Mouse (Mus musculus) kidney, embryonic 14.5 days (tissue): Measurements from ENCODE around the gene Dirc2. TPM values are rescaled to one million over a fixed set of nuclear protein-coding genes. Genes with fewer than 3 reads are reported as not detected.

Experiments used
- ATAC-seq: fragments of 200-750 bp; cut with Nextera tagmentation; 2 replicates; pipeline ENCODE4 v1.8.0; 2017; ENCODE audit warnings: moderate number of reproducible peaks, mild to moderate bottlenecking, moderate TSS enrichment, moderate library complexity; ENCODE audit not compliant: low FRiP score, low TSS enrichment
- H3K27ac ChIP-seq: fragments of 300-500 bp; sonication (generic); 2 replicates; pipeline ENCODE4 v1.5.1; 2014; ENCODE audit warnings: low read depth, mild to moderate bottlenecking, low read length, moderate library complexity, mixed read lengths
- H3K27me3 ChIP-seq: fragments of 300-500 bp; sonication (generic); 2 replicates; pipeline ENCODE4 v1.6.1; 2014; ENCODE audit warnings: mild to moderate bottlenecking, low read length; ENCODE audit not compliant: control insufficient read depth, insufficient read depth
- H3K36me3 ChIP-seq: fragments of 300-500 bp; sonication (generic); 2 replicates; pipeline ENCODE4 v1.6.1; 2014; ENCODE audit warnings: low read length, mixed read lengths; ENCODE audit not compliant: control insufficient read depth, insufficient read depth
- H3K4me1 ChIP-seq: fragments of 300-500 bp; sonication (generic); 2 replicates; pipeline ENCODE4 v1.6.1; 2014; ENCODE audit warnings: low read length, mixed read lengths; ENCODE audit not compliant: control insufficient read depth, insufficient read depth
- H3K4me2 ChIP-seq: fragments of 300-500 bp; sonication (generic); replicated peaks from 2 replicates; pipeline ENCODE4 v1.6.1; 2014; ENCODE audit warnings: low read depth, mild to moderate bottlenecking, low read length
- H3K4me3 ChIP-seq: fragments of 300-500 bp; sonication (generic); 2 replicates; pipeline ENCODE4 v1.5.1; 2014; ENCODE audit warnings: mild to moderate bottlenecking, low read length
- H3K9ac ChIP-seq: fragments of 300-500 bp; sonication (generic); 2 replicates; pipeline ENCODE4 v1.6.1; 2014; ENCODE audit warnings: low read depth, mild to moderate bottlenecking, low read length, moderate library complexity
- H3K9me3 ChIP-seq: fragments of 300-500 bp; sonication (generic); 2 replicates; pipeline ENCODE4 v1.6.1; 2016; ENCODE audit warnings: low read length; ENCODE audit not compliant: control insufficient read depth
- WGBS: fragments of 180-500 bp; shearing (Covaris S2); extraction: QIAGEN DNeasy Blood & Tissue Kit; methylation state at CpG from one replicate; pipeline ENCODE4 v1.1.7; 2014; 5-methylcytosine and 5-hydroxymethylcytosine counted together
- polyA plus RNA-seq: library from polyadenylated mRNA; unstranded; fragments of >200 nt; fragmentation: Nextera tagmentation; extraction: Ambion mirVana; gene quantifications from 2 replicates; pipeline ENCODE4 v1.2.1, GENCODE M21; 2014

The Dirc2 gene
- polyA plus RNA-seq, 1 experiment from 2014 or later = 17.9 TPM

GRCm38 (mm10) chr16:35751841-35752240 is 17.3 kb downstream of the Dirc2 start:
- Histone ChIP-seq H3K4me1 (no peaks in the 10 kb centered on the region), H3K9ac (no peak overlapping the region), H3K4me2 (no peak overlapping the region), H3K4me3 (no peak overlapping the region), H3K36me3 (no peaks in the 10 kb centered on the region), H3K9me3 (no peaks in the 10 kb centered on the region), H3K27ac (no peak overlapping the region), H3K27me3 (no peaks in the 10 kb centered on the region)
- ATAC-seq = no peak
- 86% methylated on average over 4 of the region's 4 CpGs for WGBS

GRCm38 (mm10) chr16:35749385-35749784 is 19.8 kb downstream of the Dirc2 start:
- no peak overlapping the region for H3K27ac ChIP-seq
- 60% methylated on average over 7 of the region's 7 CpGs for WGBS
- no peak overlapping the region for H3K4me3 ChIP-seq
- H3K27me3 ChIP-seq = no peaks in the 10 kb centered on the region
- no peak overlapping the region for H3K4me2 ChIP-seq
- no peaks in the 10 kb centered on the region for H3K36me3 ChIP-seq
- H3K9me3 ChIP-seq = no peaks in the 10 kb centered on the region
- no peak overlapping the region for H3K9ac ChIP-seq
- no peak for ATAC-seq
- no peaks in the 10 kb centered on the region for H3K4me1 ChIP-seq

- Histone ChIP-seq H3K9me3 (no peaks in the 10 kb centered on the region), H3K36me3 (no peaks in the 10 kb centered on the region), H3K9ac (no peak overlapping the region), H3K27me3 (no peaks in the 10 kb centered on the region), H3K4me1 (no peaks in the 10 kb centered on the region), H3K4me2 (no peak overlapping the region), H3K27ac (no peak overlapping the region), H3K4me3 (no peak overlapping the region)
- 59% methylated on average over 7 of the region's 7 CpGs for WGBS
- no peak for ATAC-seq
Observed at GRCm38 (mm10) chr16:35748237-35748603, 20.9 kb downstream of the Dirc2 start.

GRCm38 (mm10) chr16:35747417-35748236 is 21.5 kb downstream of the Dirc2 start:
- H3K9me3 ChIP-seq = no peaks in the 10 kb centered on the region
- no peaks in the 10 kb centered on the region for H3K36me3 ChIP-seq
- H3K9ac ChIP-seq = no peak overlapping the region
- WGBS = 76% methylated on average over 9 of the region's 9 CpGs
- no peak overlapping the region for H3K4me2 ChIP-seq
- no peak overlapping the region for H3K4me3 ChIP-seq
- H3K27ac ChIP-seq = no peak overlapping the region
- ATAC-seq = no peak
- no peaks in the 10 kb centered on the region for H3K4me1 ChIP-seq
- H3K27me3 ChIP-seq = no peaks in the 10 kb centered on the region

GRCm38 (mm10) chr16:35742251-35742937 is 26.8 kb downstream of the Dirc2 start:
- no peaks in the 10 kb centered on the region for H3K4me1 ChIP-seq
- 85% methylated on average over 12 of the region's 12 CpGs for WGBS
- H3K4me3 ChIP-seq = no peak overlapping the region
- no peaks in the 10 kb centered on the region for H3K9me3 ChIP-seq
- no peak overlapping the region for H3K4me2 ChIP-seq
- ATAC-seq = no peak
- no peak overlapping the region for H3K9ac ChIP-seq
- no peaks in the 10 kb centered on the region for H3K27me3 ChIP-seq
- H3K27ac ChIP-seq = no peak overlapping the region
- H3K36me3 ChIP-seq = no peaks in the 10 kb centered on the region

- Histone ChIP-seq H3K4me2 (no peak overlapping the region), H3K9me3 (no peaks in the 10 kb centered on the region), H3K27ac (no peak overlapping the region), H3K4me1 (no peaks in the 10 kb centered on the region), H3K36me3 (no peaks in the 10 kb centered on the region), H3K4me3 (no peak overlapping the region), H3K27me3 (no peaks in the 10 kb centered on the region), H3K9ac (no peak overlapping the region)
- ATAC-seq = no peak
- 92% methylated on average over 5 of the region's 5 CpGs for WGBS
Observed at GRCm38 (mm10) chr16:35741621-35742020, 27.5 kb downstream of the Dirc2 start.

- Histone ChIP-seq H3K9me3 (no peaks in the 10 kb centered on the region), H3K4me3 (no peak overlapping the region), H3K27ac (no peak overlapping the region), H3K4me2 (no peak overlapping the region), H3K4me1 (no peaks in the 10 kb centered on the region), H3K36me3 (no peaks in the 10 kb centered on the region), H3K27me3 (no peaks in the 10 kb centered on the region), H3K9ac (no peak overlapping the region)
- WGBS = 86% methylated on average over 6 of the region's 6 CpGs
- no peak for ATAC-seq
Observed at GRCm38 (mm10) chr16:35740943-35741342, 28.2 kb downstream of the Dirc2 start.

GRCm38 (mm10) chr16:35740357-35740756 is 28.8 kb downstream of the Dirc2 start:
- no peaks in the 10 kb centered on the region for H3K4me1 ChIP-seq
- H3K36me3 ChIP-seq = no peaks in the 10 kb centered on the region
- H3K4me2 ChIP-seq = no peak overlapping the region
- H3K4me3 ChIP-seq = no peak overlapping the region
- no peak overlapping the region for H3K27ac ChIP-seq
- WGBS = 85% methylated on average over 12 of the region's 12 CpGs
- ATAC-seq = no peak
- no peaks in the 10 kb centered on the region for H3K9me3 ChIP-seq
- no peak overlapping the region for H3K9ac ChIP-seq
- H3K27me3 ChIP-seq = no peaks in the 10 kb centered on the region

- WGBS = 60% methylated on average over 1 of the region's 1 CpGs
- ATAC-seq = no peak
Observed at GRCm38 (mm10) chr16:35739548-35739947, 29.6 kb downstream of the Dirc2 start.

More at GRCm38 (mm10) chr16:35739548-35739947, 29.6 kb downstream of the Dirc2 start:
- H3K9me3 ChIP-seq = no peaks in the 10 kb centered on the region
- H3K27me3 ChIP-seq = no peaks in the 10 kb centered on the region
- no peak overlapping the region for H3K9ac ChIP-seq
- no peak overlapping the region for H3K4me2 ChIP-seq
- H3K36me3 ChIP-seq = no peaks in the 10 kb centered on the region
- no peaks in the 10 kb centered on the region for H3K4me1 ChIP-seq
- H3K4me3 ChIP-seq = no peak overlapping the region
- H3K27ac ChIP-seq = no peak overlapping the region
